Mouse (Mus musculus): ENCODE results near the gene Ttf2.

GRCm38 (mm10) chr3:101010589-101011202, 41.2 kb upstream of the Ttf2 start:
- TF ChIP-seq POLR2A (IDR thresholded peaks at IDR 0.05; ENCODE audit: insufficient read length, low read depth) (no peak), SRF (IDR thresholded peaks at IDR 0.05; ENCODE audit: control insufficient read depth, insufficient read length, low read depth) (no peak), MYOG (IDR thresholded peaks at IDR 0.05; ENCODE audit: control insufficient read depth in 1 of 3, insufficient read depth in 1 of 3, insufficient read length in 2 of 3, low read depth in 2 of 3) (no peak), TCF12 (IDR thresholded peaks at IDR 0.05; ENCODE audit: insufficient read depth, poor library complexity, severe bottlenecking) (no peak), POLR2AphosphoS2 (IDR thresholded peaks at IDR 0.05; ENCODE audit: insufficient read length, low read depth) (no peak), E2F4 (IDR thresholded peaks at IDR 0.05; ENCODE audit: insufficient read depth) (no peak), REST (IDR thresholded peaks at IDR 0.05; ENCODE audit: insufficient read depth, insufficient read length) (no peak), USF1 (IDR thresholded peaks at IDR 0.05; ENCODE audit: low read depth) (no peak), MAX (IDR thresholded peaks at IDR 0.05; ENCODE audit: low read depth) (no peak), TCF3 (IDR thresholded peaks at IDR 0.05; ENCODE audit: insufficient read length, low read depth) (no peak), CEBPB (IDR thresholded peaks at IDR 0.05; ENCODE audit: insufficient read depth, poor library complexity, severe bottlenecking) (no peak)
